Mouse (Mus musculus) kidney, adult 2 months (tissue): ENCODE data around the gene Fbxl8. TPM values are rescaled to one million over a fixed set of nuclear protein-coding genes. Genes with fewer than 3 reads are reported as not detected.

Experiments
- DNase-seq: peaks from one replicate; pipeline ENCODE4 v3.0.0; 2021
- H3K27ac ChIP-seq: fragments of 200-500 bp; 2 replicates; pipeline ENCODE4 v1.5.1; 2012; ENCODE audit warnings: low read depth, low read length, control low read depth, inconsistent platforms; ENCODE audit not compliant: insufficient read depth
- H3K27me3 ChIP-seq: fragments of 200-500 bp; replicated peaks from 2 replicates; pipeline ENCODE4 v1.6.1; 2012; ENCODE audit warnings: mild to moderate bottlenecking, moderate library complexity, low read length, inconsistent platforms; ENCODE audit not compliant: control insufficient read depth, insufficient read depth
- H3K36me3 ChIP-seq: fragments of 200-500 bp; 2 replicates; pipeline ENCODE4 v1.6.1; 2012; ENCODE audit warnings: mild to moderate bottlenecking, moderate library complexity, low read length, inconsistent platforms; ENCODE audit not compliant: control insufficient read depth, insufficient read depth
- H3K4me1 ChIP-seq: fragments of 200-500 bp; 2 replicates; pipeline ENCODE4 v1.6.1; 2011; ENCODE audit warnings: low read length; ENCODE audit not compliant: control insufficient read depth, insufficient read depth
- H3K4me3 ChIP-seq: fragments of 200-500 bp; 2 replicates; pipeline ENCODE4 v1.5.1; 2011; ENCODE audit warnings: mild to moderate bottlenecking, low read depth, low read length, control low read depth; ENCODE audit not compliant: insufficient read depth
- CTCF ChIP-seq: fragments of 200-500 bp; conservative IDR thresholded peaks from 2 replicates; pipeline ENCODE4 v1.5.1; 2011; ENCODE audit warnings: low read depth, mild to moderate bottlenecking, control low read depth, low read length, moderate library complexity, mixed read lengths; ENCODE audit not compliant: insufficient read depth, insufficient read length
- POLR2A ChIP-seq: fragments of 200-500 bp; IDR thresholded peaks from one replicate; pipeline ENCODE4 v1.6.1; 2011; ENCODE audit warnings: low read depth, low read length, control low read depth
- WGBS: fragments of 180-500 bp; shearing (Covaris S2); methylation state at CpG from one replicate; pipeline ENCODE4 v1.1.7; 2018; 5-methylcytosine and 5-hydroxymethylcytosine counted together
- polyA plus RNA-seq: library from polyadenylated mRNA; depleted of rRNA; stranded (reverse); fragments of >200 nt; gene quantifications from 2 replicates; pipeline ENCODE4 v1.2.3, GENCODE M21; 2012

Fbxl8 gene
- polyA plus RNA-seq, 1 experiment, result 6.9 TPM

- Histone ChIP-seq H3K4me1 (no peaks in the 10 kb centered on the region; the same call in 1 of the 2 replicates), H3K27ac (no peak overlapping the region), H3K27me3 (no peaks in the 10 kb centered on the region), H3K36me3 (no peaks in the 10 kb centered on the region), H3K4me3 (peak overlapping the region; percentile 20)
- 6% methylated on average over 30 of the region's 30 CpGs for WGBS
- peak; percentile 45 for DNase-seq
- no peak for TF ChIP-seq CTCF
- no peak for TF ChIP-seq POLR2A
Measured at GRCm38 (mm10) chr8:105276292-105277120, 12.1 kb downstream of the Fbxl8 start.

- no peaks in the 10 kb centered on the region; the same call in 1 of the 2 replicates for H3K4me1 ChIP-seq
- H3K27me3 ChIP-seq, result no peaks in the 10 kb centered on the region
- WGBS, result 4% methylated on average over 28 of the region's 28 CpGs
- H3K36me3 ChIP-seq, result no peaks in the 10 kb centered on the region
- TF ChIP-seq POLR2A, result no peak
- peak; percentile 43; the same call in 1 of the 2 replicates for TF ChIP-seq CTCF
- DNase-seq, result peak; percentile 95
- peak overlapping the region; percentile 6; the same call in 1 of the 2 replicates for H3K4me3 ChIP-seq
- no peak overlapping the region for H3K27ac ChIP-seq
Measured at GRCm38 (mm10) chr8:105278911-105279334, 14.5 kb downstream of the Fbxl8 start.

GRCm38 (mm10) chr8:105280567-105280966 is 16.1 kb downstream of the Fbxl8 start:
- H3K4me1 ChIP-seq, result no peaks in the 10 kb centered on the region; the same call in 1 of the 2 replicates
- no peak overlapping the region for H3K4me3 ChIP-seq
- H3K27ac ChIP-seq, result no peak overlapping the region
- 82% methylated on average over 3 of the region's 3 CpGs for WGBS
- DNase-seq, result no peak
- no peak for TF ChIP-seq CTCF
- no peak for TF ChIP-seq POLR2A
- no peaks in the 10 kb centered on the region for H3K36me3 ChIP-seq
- no peaks in the 10 kb centered on the region for H3K27me3 ChIP-seq

DNA sequence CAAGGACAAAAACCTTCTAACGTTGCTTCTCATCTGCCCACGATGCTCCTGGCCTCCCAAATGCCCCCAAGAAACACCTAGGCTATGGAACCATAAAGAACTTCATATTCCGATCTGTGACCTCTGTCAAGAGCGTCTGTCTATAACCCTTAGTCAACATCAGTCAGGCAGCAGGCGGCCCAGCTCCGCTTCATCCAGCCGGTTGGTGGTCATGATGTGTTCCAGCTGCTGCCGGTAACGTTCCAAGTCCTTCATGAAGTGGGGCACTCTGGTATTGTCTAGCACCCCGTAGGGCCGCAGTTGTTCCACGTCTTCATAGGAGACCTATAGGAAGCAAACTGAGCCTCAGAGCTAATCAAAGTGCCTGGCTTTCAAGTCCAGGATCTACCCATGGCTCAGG is 17.4 kb downstream of the Fbxl8 start:
- H3K27me3 ChIP-seq, result no peaks in the 10 kb centered on the region
- no peaks in the 10 kb centered on the region; the same call in 1 of the 2 replicates for H3K4me1 ChIP-seq
- no peak overlapping the region for H3K4me3 ChIP-seq
- DNase-seq, result no peak
- no peak for TF ChIP-seq POLR2A
- no peak for TF ChIP-seq CTCF
- WGBS, result 94% methylated on average over 12 of the region's 12 CpGs
- no peak overlapping the region for H3K27ac ChIP-seq
- H3K36me3 ChIP-seq, result no peaks in the 10 kb centered on the region

- no peaks in the 10 kb centered on the region; the same call in 1 of the 2 replicates for H3K4me1 ChIP-seq
- TF ChIP-seq CTCF, result no peak
- no peak for TF ChIP-seq POLR2A
- 94% methylated on average over 4 of the region's 4 CpGs for WGBS
- no peak for DNase-seq
- H3K36me3 ChIP-seq, result no peaks in the 10 kb centered on the region
- no peak overlapping the region for H3K4me3 ChIP-seq
- H3K27me3 ChIP-seq, result no peaks in the 10 kb centered on the region
- no peak overlapping the region for H3K27ac ChIP-seq
Measured at GRCm38 (mm10) chr8:105282239-105282638, 17.8 kb downstream of the Fbxl8 start.

DNA sequence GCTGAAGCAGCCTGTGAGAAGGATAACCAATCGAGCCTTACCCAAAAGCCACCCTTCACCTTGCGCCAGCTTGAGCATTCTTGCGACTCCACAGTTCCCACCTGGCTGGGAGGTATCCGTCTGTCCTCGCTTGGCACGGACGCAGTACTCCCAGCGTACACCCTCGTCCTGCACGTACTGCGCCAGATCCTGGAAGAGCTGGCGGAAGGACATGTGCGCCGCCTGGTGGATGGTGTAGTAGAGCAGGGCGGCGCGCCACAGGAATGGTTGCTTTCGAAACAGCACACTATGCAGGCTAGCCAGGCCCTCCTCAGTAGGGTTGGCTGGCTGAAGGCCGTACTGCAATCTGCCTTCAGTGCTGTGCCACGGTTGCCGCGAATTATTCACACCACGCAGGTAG is 18.6 kb downstream of the Fbxl8 start:
- H3K4me3 ChIP-seq, result no peak overlapping the region
- peak; percentile 44 for DNase-seq
- TF ChIP-seq POLR2A (no peak), CTCF (peak; percentile 91)

DNA sequence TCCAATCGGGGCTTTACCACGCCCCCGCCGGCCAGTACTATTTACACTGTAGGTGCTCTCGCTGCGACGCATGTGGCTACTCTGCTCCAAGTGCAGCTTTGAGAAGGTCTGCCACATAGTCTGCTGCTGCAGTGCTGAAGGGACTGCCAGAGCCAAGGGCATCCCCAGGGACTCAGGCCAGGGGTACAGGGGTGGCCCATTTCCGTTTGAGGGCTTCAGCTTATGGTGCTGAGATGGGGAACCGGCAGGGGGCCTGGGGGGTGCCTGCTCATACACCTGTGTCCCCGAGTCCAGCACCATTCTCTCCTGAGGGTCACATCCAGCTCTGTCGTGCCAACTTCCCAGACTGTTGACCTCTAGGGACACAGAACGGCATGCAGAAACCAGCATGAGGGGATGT is 21.1 kb downstream of the Fbxl8 start:
- peaks cover 7% of the 10 kb centered on the region; the same call in 1 of the 2 replicates for H3K4me1 ChIP-seq
- H3K4me3 ChIP-seq, result no peak overlapping the region
- WGBS, result 70% methylated on average over 12 of the region's 12 CpGs
- H3K36me3 ChIP-seq, result no peaks in the 10 kb centered on the region
- DNase-seq, result no peak
- no peaks in the 10 kb centered on the region for H3K27me3 ChIP-seq
- TF ChIP-seq POLR2A (no peak), CTCF (no peak)
- H3K27ac ChIP-seq, result no peak overlapping the region

More for the DNA sequence above, 18.6 kb downstream of the Fbxl8 start:
- Histone ChIP-seq H3K27me3 (no peaks in the 10 kb centered on the region), H3K4me1 (no peaks in the 10 kb centered on the region; the same call in 1 of the 2 replicates), H3K27ac (no peak overlapping the region), H3K36me3 (no peaks in the 10 kb centered on the region)
- WGBS, result 51% methylated on average over 23 of the region's 23 CpGs
